Mouse (Mus musculus): ENCODE results near the gene Acvr2a.

Gene Acvr2a

DNA sequence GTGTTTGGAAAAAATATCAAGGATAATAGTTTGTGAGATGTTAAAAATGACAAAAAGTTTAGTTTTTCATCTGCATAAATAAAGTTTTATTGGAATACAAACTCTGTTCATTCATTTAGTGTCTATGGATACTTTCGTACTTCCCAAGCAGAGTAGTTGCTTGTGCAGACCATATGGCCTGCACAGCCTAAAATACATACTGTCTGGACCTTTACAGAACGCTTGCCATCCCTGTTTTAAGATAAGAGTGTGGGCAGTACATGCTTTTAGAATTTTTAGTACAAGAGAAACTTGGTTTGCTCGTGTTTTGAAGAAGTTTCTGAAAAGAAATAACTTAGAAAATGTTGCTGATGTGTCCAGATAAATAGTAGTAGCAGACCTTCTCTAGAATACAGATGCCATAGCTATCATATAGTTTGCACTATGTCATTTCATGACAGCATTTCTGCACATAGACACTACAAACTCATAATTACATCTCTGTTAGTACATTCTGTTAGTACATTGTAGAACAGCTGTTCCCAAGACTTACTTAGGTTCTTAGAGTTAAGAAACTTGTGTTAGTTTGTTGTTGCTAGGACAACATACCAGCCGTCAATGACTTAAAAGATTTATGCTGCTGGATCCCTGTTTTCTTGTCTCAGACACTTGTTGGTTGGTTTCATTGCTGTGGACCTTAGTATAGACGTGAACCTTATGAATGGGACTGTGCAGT lies 54.4 kb downstream of the Acvr2a start:
- DNase-seq (ENCODE audit: low spot score) = no peak

GRCm38 (mm10) chr2:48885945-48886344 lies 72.0 kb downstream of the Acvr2a start:
- DNase-seq (ENCODE audit: low spot score) = peak; percentile 2

GRCm38 (mm10) chr2:48895186-48895585 lies 81.3 kb downstream of the Acvr2a start:
- no peak for DNase-seq (ENCODE audit: low spot score)

DNA sequence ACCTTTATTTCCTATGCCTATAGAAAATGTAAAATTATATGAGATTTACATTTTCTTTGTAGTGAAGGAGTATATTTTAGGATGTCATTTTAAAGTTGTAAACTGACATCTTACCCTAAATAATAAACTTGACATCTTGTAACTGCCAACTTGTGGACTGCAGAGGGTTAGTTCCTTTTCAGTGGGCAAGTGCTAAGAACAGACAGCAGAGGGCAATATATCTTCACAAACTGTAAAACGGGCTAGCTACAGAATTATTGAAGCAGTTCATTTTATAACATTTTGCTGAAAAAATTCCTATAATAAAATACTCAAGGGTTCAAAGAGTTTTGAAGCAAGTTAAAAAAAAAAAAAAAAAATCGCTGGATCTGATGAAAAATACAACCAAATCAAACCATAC lies 95.0 kb downstream of the Acvr2a start:
- no peak for DNase-seq (ENCODE audit: low spot score)

DNA sequence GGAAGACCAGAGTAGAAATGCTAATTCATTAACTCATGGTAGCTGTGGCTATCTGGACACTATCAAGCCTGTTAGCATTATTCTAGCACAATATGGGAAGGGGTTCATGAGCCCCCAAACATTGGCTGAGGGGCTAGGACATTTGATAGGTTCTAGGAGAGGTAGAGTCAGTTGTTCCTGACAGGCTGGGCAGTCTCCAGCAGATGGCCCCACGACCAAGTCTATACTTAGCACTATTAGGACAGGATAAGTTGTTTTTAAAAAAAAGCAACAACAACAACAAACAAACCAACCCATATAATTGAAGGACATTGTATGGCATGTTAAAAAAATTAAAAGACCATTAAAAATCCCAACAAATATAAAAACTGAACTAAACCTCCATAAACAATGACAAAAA lies 100.3 kb downstream of the Acvr2a start:
- DNase-seq (ENCODE audit: low spot score) = no peak

GRCm38 (mm10) chr2:48915832-48916231 lies 101.9 kb downstream of the Acvr2a start:
- no peak for DNase-seq (ENCODE audit: low spot score)

DNA sequence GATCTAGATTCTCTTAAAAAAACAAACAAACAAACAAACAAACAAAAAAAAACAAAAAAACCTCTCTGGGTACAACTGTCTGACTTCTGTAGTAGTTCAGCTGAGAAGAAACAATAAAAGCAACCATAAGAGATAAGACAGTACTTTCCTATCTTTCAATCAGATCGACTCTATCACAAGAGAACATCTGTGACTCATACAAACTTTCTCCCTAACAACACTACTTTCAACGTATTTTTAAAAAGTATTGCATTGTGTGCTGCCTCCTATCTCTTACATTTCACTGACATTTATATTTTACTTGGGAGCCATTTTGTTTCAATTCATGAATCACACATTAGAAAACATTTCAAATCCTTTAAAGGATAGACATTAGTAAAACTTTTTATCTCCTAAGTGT lies 121.1 kb downstream of the Acvr2a start:
- no peak for DNase-seq (ENCODE audit: low spot score)

DNA sequence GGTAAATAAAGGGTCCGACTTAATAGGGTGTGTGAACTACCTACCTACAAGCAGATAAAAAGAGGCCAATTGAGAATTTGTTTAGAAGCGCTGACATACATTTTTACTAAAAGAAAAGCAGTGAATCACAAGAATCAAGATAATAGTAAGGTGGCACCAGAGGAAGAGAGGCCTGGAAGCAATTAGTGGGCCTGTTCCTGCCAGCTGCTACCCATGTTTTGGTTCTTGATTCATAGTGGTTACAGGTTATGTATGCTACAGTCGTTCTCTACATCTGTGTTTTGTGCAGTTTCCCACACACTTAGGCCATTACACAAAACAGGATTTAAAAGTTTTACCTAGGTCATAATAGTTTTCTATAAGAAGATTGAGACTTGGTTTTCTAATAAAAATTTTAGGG lies 133.9 kb downstream of the Acvr2a start:
- no peak for DNase-seq (ENCODE audit: low spot score)

DNA sequence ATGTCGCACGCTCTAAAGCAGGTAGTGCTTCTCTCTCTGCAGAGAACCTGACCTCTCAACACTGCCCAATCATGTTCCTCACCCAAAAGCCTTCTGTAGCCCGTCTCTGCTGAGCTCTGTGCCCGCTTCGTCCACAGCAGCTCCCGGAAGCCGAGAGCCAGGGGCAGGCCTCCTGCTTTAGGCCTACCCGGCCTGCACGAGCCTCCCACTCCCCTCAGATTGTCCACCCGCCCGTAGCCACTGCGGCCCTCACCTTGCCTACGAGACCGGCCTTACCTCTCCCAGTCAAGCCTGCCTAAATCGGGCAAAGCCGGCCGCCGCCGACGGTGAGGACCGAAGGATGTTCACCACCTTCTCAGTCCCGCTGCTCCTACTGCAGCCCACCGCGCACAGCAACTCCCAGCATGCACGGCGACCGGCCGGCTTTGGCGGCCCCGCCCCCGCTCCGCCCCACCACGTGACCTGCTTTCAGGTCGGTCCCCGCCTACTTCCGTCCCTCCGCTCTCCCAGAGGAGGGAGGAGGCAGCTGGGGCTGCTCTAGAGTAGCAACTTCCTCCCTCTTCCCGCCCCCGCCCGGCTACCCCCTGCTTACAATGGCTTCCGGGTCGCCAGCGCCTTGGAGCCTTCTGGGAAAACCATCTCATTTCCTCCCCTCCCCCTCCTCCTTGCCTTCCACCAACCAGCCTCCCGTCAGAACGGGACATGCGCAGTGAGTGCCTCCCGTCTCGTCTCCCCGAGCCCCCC lies 135.1 kb downstream of the Acvr2a start, which contains the start of gene Mbd5:
Mbd5 (plus strand) TSS at position 668 of the 744 bp plus-strand sequence.
- DNase-seq (ENCODE audit: low spot score) = peak; percentile 98

- peak; percentile 12 for DNase-seq (ENCODE audit: low spot score)
These were observed 135.9 kb downstream of the Acvr2a start for GRCm38 (mm10) chr2:48949743-48950251.

- DNase-seq (ENCODE audit: low spot score) = no peak
These were observed 136.2 kb downstream of the Acvr2a start, which contains the start of gene Orc4 for GRCm38 (mm10) chr2:48950252-48950315. Gene Orc4, minus strand, starts transcription at chr2:48950277.

DNA sequence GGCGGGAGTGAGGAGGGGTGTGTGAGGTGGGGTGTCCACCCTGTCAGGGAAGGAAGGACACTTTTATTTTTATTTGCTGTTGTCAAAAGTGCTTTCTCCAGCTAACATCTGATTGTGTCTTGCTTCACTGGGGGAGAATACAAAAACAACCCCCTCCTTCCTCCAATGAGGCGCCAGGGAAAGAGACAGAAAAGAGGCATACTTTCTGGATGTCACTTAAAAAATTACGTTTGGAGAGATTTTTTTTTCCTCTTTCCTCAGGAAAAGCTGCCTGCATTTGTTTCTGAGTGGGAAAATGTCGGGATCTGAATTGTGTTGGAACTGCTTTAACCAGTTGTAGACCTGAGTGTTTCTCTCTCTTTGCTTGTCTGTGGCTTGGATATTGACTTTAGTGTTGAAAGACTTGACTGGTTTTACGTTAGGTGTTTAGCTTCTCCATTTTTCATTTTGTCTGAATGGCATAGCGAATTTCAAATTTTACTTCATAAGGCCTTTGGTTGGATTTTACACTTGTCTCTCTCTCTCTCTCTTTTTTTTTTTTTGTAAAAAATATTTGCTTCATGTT lies 136.5 kb downstream of the Acvr2a start:
- DNase-seq (ENCODE audit: low spot score) = no peak
